Mouse (Mus musculus): ENCODE results near the gene Nlrp6.
"Not testable (repeated sequence)": the region's sequence is repeated elsewhere in the genome, so short reads cannot be mapped to it uniquely, and the experiment has no call there.

The Nlrp6 gene

DNA sequence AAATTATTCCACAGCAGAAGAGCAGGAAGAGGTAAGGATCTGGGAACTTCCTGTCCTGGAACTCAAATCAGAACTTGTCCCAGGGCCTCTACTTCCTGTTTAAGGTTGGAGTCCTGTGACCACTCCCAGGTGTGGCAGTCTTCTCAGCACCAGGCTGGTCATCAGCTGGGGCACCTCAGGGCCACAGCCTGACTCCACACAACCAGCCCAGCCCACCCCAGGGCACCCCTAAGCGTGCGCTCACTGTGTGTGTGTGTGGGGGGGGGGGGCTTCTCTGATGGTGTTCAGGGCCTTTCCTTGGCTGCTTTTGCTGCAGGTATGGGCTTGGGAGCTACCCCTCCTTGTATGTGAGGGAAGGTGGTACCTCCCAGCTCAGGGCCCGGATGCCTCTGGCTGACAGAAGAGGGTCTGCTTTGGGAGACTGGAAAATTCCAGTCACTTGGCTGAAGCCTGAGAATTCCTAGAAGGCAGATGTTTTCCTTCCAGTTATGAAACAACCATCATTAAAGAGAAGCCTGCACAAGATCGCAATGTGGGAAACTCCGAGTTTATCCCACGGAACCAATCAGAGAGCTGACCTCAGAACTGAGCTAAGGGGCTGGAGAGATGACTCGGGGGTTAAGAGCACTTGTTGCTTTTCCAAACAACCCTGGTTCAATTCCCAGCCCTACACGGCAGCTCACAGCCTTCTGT, 50.9 kb downstream of the Nlrp6 start:
- no peak for DNase-seq (ENCODE audit: low read depth in 2 of 2, low spot score in 2 of 2)

DNA sequence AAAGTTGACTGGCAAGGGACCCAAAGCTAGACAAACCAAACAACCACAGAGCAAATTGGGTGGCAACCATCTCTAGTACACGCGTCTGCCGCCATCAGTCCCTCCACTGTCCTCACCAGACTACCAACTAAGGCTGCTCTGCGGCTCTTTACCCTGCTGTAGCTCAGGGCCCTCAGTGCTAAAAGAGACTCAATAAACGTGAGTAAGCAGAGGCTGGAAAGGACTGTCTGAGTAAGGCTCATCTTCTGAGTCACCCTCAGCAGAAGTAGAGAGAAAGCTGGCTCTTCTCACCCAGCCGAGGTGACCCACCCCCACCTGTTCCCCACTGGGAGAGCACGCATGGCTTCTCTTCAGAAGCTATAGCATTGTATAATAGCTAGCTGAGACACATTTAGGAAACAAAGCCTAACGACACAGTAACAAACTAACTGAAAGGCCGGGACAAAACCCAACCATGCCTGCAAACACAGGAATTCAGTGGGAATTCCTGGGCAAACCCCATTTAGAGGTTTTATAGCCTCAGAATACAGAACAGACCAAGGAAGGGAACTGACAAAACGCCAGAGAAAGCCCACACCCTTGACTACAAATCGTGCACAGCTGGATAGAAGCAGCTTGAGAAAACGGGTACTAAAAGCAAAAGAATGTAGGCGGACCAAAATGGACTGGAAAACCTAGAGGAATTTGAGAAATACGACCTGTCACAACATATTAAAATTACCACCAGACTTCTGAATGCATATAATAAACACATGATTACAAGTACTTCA, 52.9 kb downstream of the Nlrp6 start:
- DNase-seq (ENCODE audit: low read depth in 2 of 2, low spot score in 2 of 2): no peak

DNA sequence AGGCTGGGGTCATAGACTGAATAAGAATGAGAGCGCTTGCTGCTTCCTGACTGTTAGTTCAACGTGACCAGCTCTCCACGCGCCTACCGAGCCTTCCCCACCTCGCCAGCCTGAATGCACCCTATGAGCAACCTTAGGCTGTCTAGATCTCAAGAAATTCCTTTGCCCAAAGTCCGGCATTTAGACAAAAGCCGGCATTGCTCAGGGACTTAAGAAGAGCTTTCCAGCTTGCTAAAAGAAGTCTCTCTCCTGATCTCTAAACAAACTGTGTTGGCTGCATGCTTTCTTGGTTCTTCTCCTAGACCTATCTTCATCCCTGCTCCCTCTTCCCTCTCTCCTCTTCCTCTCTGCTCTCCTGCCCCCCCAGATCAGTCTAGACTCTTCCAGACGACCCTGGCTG, 54.2 kb downstream of the Nlrp6 start:
- no peak for DNase-seq (ENCODE audit: low read depth in 2 of 2, low spot score in 2 of 2)

DNA sequence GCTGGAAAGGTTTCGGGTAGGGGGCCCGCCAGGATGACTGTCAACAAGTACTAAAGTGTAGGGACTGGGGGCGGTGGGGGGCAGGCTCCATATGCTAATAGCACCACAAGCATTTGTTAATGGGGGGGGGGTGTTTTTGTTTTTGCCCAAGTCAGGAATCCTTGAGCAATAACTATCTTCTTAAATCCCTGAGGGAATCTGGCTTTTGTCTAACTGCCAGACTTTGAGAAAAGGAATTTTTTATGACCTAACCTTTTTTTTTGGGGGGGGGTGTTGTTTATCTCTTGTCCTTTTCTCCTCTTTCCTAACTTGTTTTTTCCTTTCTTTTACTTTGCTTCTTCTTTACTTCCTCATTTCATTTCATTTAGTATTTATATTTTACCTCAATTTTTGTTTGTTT, 54.8 kb downstream of the Nlrp6 start:
- no peak for DNase-seq (ENCODE audit: low read depth in 2 of 2, low spot score in 2 of 2)

DNA sequence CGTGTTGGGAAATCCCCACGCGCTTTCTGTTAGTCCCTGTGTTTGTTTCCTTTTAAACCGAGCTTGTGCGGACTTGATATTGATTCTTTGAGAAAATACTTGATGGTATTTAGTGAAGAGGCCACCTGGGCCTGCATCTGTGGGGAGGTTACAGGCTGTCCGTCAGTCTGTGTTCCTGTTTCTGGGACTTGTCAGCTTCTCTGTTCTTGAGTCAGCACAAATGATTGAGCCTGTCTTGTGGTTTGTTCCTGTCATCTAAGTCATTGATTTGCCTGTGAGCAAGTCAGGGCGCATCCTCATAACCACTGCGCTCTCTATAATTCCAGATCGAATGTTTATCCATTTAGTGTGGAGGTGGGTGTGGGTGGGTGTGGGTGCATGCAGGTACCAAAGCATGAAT, 56.0 kb downstream of the Nlrp6 start:
- DNase-seq (ENCODE audit: low read depth in 2 of 2, low spot score in 2 of 2): not testable (repeated sequence)

Data from CD8-positive naive resting alpha-beta T cell, adult 2 months (primary cell).